Mouse (Mus musculus) ES-E14 (cell line): ENCODE results near the gene Grk2. TPM values are rescaled to one million over a fixed set of nuclear protein-coding genes. Genes with fewer than 3 reads are reported as not detected.

Experiments used
- DNase-seq: peaks from one replicate; pipeline ENCODE4 v3.0.0-alpha.2; 2013; ENCODE audit warnings: low read depth, low spot score
- H3K27ac ChIP-seq: 2 replicates; pipeline ENCODE4 v1.5.1; 2012; ENCODE audit warnings: low read depth, mild to moderate bottlenecking, low read length, moderate library complexity, mixed read lengths; ENCODE audit not compliant: poor library complexity, insufficient read depth, severe bottlenecking
- H3K36me3 ChIP-seq: 2 replicates; pipeline ENCODE4 v1.6.1; 2012; ENCODE audit warnings: mild to moderate bottlenecking, low read length, moderate library complexity, mixed read lengths; ENCODE audit not compliant: control insufficient read depth, poor library complexity, insufficient read depth, severe bottlenecking
- H3K4me1 ChIP-seq, 2 experiments: fragments of 150-350 bp in 1 of 2; sonication (generic) in 1 of 2; 2 replicates each; pipeline ENCODE4 v1.6.1; 2012; ENCODE audit warnings: low read length in 2 of 2, mild to moderate bottlenecking in 1 of 2, mixed read lengths in 1 of 2; ENCODE audit not compliant: control insufficient read depth in 2 of 2, insufficient read depth in 2 of 2, poor library complexity in 1 of 2
- H3K4me3 ChIP-seq, 2 experiments: fragments of 150-350 bp in 1 of 2; sonication (generic) in 1 of 2; 2 replicates each; pipeline ENCODE4 v1.5.1; 2012; ENCODE audit warnings: low read length in 2 of 2, low read depth in 1 of 2, mild to moderate bottlenecking in 1 of 2, mixed read lengths in 1 of 2; ENCODE audit not compliant: insufficient read depth in 1 of 2, poor library complexity in 1 of 2, severe bottlenecking in 1 of 2
- H3K9ac ChIP-seq: 2 replicates; pipeline ENCODE4 v1.6.1; 2012; ENCODE audit warnings: low read depth, mild to moderate bottlenecking, low read length, mixed read lengths; ENCODE audit not compliant: poor library complexity, insufficient read depth, severe bottlenecking
- H3K9me3 ChIP-seq: fragments of 150-350 bp; sonication (generic); 2 replicates; pipeline ENCODE4 v1.6.1; 2012; ENCODE audit warnings: low read depth, mild to moderate bottlenecking, low read length; ENCODE audit not compliant: control insufficient read depth, insufficient read depth
- CHD2 ChIP-seq: IDR thresholded peaks from 2 replicates; pipeline ENCODE4 v1.6.1; 2014; ENCODE audit warnings: mild to moderate bottlenecking, low read depth, low read length, inconsistent platforms
- HCFC1 ChIP-seq: IDR thresholded peaks from 2 replicates; pipeline ENCODE4 v1.6.1; 2012; ENCODE audit warnings: low read length, inconsistent platforms, borderline replicate concordance; ENCODE audit not compliant: insufficient read depth
- MAFK ChIP-seq: IDR thresholded peaks from 2 replicates; pipeline ENCODE4 v1.6.1; 2014; ENCODE audit warnings: mild to moderate bottlenecking, low read depth, low read length, inconsistent platforms; ENCODE audit not compliant: insufficient read depth
- ZC3H11A ChIP-seq: IDR thresholded peaks from 2 replicates; pipeline ENCODE4 v1.6.1; 2012; ENCODE audit warnings: low read depth, mild to moderate bottlenecking, inconsistent platforms, low read length, borderline replicate concordance
- ZNF384 ChIP-seq: IDR thresholded peaks from 2 replicates; pipeline ENCODE4 v1.6.1; 2012; ENCODE audit warnings: low read depth, low read length, inconsistent platforms
- in situ Hi-C, 2 experiments: fragments of 600-800 bp; cut with MboI; formaldehyde crosslinking; loops; one replicate each; pipeline ENCODE4 v1.15.1; 2025; ENCODE audit warnings: low sequenced_read_pairs in 2 of 2, inconsistent platforms in 1 of 2; ENCODE audit not compliant: unreplicated experiment in 2 of 2
- total RNA-seq: library from RNA; depleted of rRNA; stranded (reverse); fragments of 300-350 nt; gene quantifications from 2 replicates; pipeline ENCODE4 v1.2.3, GENCODE M21; 2012

Gene Grk2
- total RNA-seq, 1 experiment, result 56.1 TPM

DNA sequence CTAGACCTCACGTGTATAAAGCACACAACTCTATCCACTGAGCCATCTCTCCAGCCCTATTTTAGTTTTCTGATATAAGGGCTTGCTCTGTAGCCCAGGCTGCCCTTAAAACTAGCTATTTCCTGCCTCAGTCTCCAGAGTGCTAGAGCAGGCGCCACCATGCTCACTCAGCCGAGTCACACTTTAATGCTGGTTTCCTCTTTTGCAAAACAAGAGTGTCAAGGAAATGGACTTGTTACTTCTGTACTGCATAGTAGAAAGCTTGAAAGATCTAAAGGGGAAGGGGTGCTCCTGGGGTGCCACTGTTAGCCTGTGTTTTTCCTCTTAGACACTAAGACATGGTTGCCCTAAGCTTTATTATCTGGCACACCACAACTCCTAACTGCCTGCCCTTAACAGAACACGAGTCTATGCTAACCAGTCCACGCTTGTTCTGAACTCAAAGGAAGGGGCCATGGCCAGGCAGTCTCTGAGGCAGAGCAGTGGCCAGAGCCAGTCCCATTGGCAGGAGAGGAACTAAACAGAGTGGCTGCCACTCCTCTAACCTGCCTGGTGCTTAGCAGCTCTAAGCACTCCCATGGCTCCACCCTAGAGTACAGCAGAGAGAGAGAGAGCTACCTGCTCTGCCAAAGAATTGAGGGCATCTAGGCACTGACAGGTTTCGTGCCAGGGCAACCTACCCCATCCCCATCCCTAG is 6.3 kb downstream of the Grk2 start:
- no peak for DNase-seq
- no peak overlapping the region for H3K9ac ChIP-seq
- in situ Hi-C loops, result no loop called here

DNA sequence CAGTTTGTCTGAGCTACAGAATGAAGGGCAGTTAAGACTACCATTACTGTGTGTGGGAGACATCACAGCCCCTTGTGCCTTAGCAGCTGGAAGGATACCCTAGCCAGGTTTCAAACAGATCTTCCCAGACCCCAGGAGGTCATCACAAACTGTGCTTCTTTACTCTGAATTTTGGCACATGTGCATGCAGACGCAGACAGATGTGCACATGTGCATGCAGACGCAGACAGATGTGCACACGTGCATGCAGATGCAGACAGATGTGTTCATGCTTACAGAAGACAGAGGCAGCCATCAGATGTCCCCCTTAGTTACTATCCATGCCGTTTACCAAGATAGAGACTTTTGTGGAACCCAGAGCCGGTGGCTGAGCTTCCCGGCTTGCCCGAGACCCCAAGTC is 6.9 kb downstream of the Grk2 start:
- H3K4me1 ChIP-seq, result peaks cover 8 to 40% of the 10 kb centered on the region in 2 experiments; a peak in 3 of 4 replicates
- H3K9ac ChIP-seq, result no peak overlapping the region
- TF ChIP-seq CHD2 (no peak), MAFK (no peak), ZNF384 (no peak), ZC3H11A (no peak), HCFC1 (no peak)
- H3K36me3 ChIP-seq, result no peaks in the 10 kb centered on the region; the same call in 1 of the 2 replicates
- H3K4me3 ChIP-seq, result no peak overlapping the region
- H3K27ac ChIP-seq, result no peak overlapping the region
- H3K9me3 ChIP-seq, result no peaks in the 10 kb centered on the region
- DNase-seq, result no peak
- in situ Hi-C loops, result no loop called here

More for the DNA sequence above, 6.3 kb downstream of the Grk2 start:
- no peaks in the 10 kb centered on the region; the same call in 1 of the 2 replicates for H3K36me3 ChIP-seq
- peaks cover 8 to 42% of the 10 kb centered on the region in 2 experiments; a peak in 3 of 4 replicates for H3K4me1 ChIP-seq
- no peak for TF ChIP-seq CHD2
- no peak for TF ChIP-seq ZC3H11A
- no peak for TF ChIP-seq MAFK
- no peak for TF ChIP-seq ZNF384
- no peak for TF ChIP-seq HCFC1
- H3K27ac ChIP-seq, result no peak overlapping the region
- H3K9me3 ChIP-seq, result no peaks in the 10 kb centered on the region
- H3K4me3 ChIP-seq, result no peak overlapping the region

DNA sequence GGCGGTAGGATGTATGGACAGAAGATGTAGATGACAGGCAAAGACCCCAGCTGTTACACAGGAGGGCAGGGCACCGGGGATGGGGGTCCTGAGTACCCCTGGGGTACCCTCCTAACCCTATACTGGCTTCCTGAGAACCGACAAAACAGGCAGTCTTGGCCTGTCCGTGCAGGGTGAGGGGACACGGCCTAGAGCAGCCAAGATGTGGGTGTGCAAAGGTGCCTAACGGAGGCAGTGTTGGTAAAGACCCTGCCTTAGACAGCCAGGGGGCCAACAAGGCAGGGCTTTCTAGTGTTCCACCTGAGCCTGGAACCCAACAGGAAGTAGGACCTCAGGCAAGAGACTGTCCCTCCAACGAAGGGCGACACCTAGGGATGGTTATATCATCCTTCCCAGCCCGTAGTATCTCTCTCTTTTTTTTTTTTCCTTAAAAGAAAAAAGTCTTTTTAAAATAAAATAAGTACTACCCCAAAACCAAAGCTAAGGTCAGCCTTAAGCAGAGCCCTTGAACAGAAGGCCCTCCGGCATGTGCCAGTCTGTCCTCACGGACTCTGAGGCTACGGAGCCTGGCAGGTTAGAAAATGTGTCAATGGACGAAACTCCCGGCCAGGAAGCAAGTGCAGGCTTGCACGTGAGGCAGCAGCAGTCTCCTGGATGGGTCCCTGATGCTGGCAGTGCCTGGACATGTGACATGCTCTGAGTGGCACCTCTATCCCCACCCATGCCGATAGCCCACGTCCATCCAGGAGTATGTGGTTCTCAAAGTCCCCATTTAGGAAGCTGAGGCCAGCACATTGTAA is 7.5 kb downstream of the Grk2 start:
- in situ Hi-C loops, result no loop called here
- TF ChIP-seq ZC3H11A (no peak), MAFK (no peak), HCFC1 (no peak), CHD2 (no peak), ZNF384 (no peak)
- no peak overlapping the region for H3K9ac ChIP-seq
- no peak overlapping the region for H3K27ac ChIP-seq
- H3K4me1 ChIP-seq, result peaks cover 10 to 42% of the 10 kb centered on the region in 2 experiments; a peak in 3 of 4 replicates
- H3K9me3 ChIP-seq, result no peaks in the 10 kb centered on the region
- H3K4me3 ChIP-seq, result no peak overlapping the region
- no peaks in the 10 kb centered on the region; the same call in 1 of the 2 replicates for H3K36me3 ChIP-seq
- no peak for DNase-seq

DNA sequence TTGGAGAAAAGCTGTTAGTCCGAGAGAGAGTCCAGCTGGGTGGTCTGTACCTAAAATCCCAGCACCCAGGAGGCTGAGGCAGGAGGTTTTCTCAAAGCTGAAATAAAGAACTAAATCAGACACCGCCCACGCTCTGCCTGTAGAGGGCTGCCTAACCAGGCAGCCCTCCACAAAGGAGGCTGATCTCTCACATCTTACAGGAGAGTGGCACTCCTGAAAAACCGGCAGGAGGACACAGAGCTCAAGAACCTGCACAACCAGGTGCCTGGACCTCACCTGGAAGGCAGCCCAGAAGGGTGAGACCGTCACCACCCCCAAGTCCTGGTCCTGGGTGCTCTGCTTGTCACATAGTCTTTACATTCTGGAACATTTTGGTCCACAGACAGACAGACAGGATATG is 8.2 kb downstream of the Grk2 start:
- Histone ChIP-seq H3K36me3 (peaks cover 2% of the 10 kb centered on the region; the same call in 1 of the 2 replicates), H3K9me3 (no peaks in the 10 kb centered on the region), H3K4me1 (peaks cover 10 to 42% of the 10 kb centered on the region in 2 experiments; a peak in 3 of 4 replicates), H3K4me3 (no peak overlapping the region), H3K27ac (no peak overlapping the region), H3K9ac (no peak overlapping the region)
- TF ChIP-seq MAFK (no peak), ZNF384 (no peak), CHD2 (no peak), ZC3H11A (no peak), HCFC1 (no peak)
- no peak for DNase-seq
- in situ Hi-C loops, result no loop called here
